Mouse (Mus musculus) heart, adult 11 months (tissue): ENCODE measurements around the gene Tdrd7.
A peak's percentile ranks its signal among the peaks of the same experiment; 100 is the strongest.

Source experiments
- DNase-seq: peaks from one replicate; pipeline ENCODE4 v3.0.0; 2022

Gene Tdrd7

GRCm38 (mm10) chr4:45964771-45965439 is at the start of gene Tdrd7:
Tdrd7 (plus strand) TSS chr4:45965334.
- peak; percentile 94 for DNase-seq

- DNase-seq, result no peak
Observed at GRCm38 (mm10) chr4:45917091-45917490, 48.0 kb upstream of the Tdrd7 start.

- DNase-seq, result no peak
Observed at GRCm38 (mm10) chr4:45921663-45922435, 43.3 kb upstream of the Tdrd7 start.

- DNase-seq, result no peak
Observed at GRCm38 (mm10) chr4:45924011-45924410, 41.1 kb upstream of the Tdrd7 start.

- no peak for DNase-seq
Observed at GRCm38 (mm10) chr4:45928561-45928960, 36.6 kb upstream of the Tdrd7 start.

GRCm38 (mm10) chr4:45941628-45942044 is 23.5 kb upstream of the Tdrd7 start:
- DNase-seq, result peak; percentile 94

- DNase-seq, result no peak
Observed at GRCm38 (mm10) chr4:45947729-45948128, 17.4 kb upstream of the Tdrd7 start.

GRCm38 (mm10) chr4:45949109-45949848 is 15.9 kb upstream of the Tdrd7 start:
- DNase-seq, result peak; percentile 96

GRCm38 (mm10) chr4:45951830-45952229 is 13.3 kb upstream of the Tdrd7 start:
- peak; percentile 52 for DNase-seq

GRCm38 (mm10) chr4:45953025-45953919 is 11.9 kb upstream of the Tdrd7 start:
- DNase-seq, result peak; percentile 43

- peak; percentile 51 for DNase-seq
Observed at GRCm38 (mm10) chr4:45955235-45955634, 9.9 kb upstream of the Tdrd7 start.

- peak; percentile 87 for DNase-seq
Observed at GRCm38 (mm10) chr4:45956131-45956530, 9.0 kb upstream of the Tdrd7 start.

GRCm38 (mm10) chr4:45956706-45957105 is 8.4 kb upstream of the Tdrd7 start:
- DNase-seq, result peak; percentile 57

GRCm38 (mm10) chr4:45965737-45966447 is 758 bp downstream of the Tdrd7 start:
- DNase-seq, result peak; percentile 97

GRCm38 (mm10) chr4:45966716-45967115 is 1.6 kb downstream of the Tdrd7 start:
- DNase-seq, result peak; percentile 74

- peak; percentile 95 for DNase-seq
Observed at GRCm38 (mm10) chr4:45967479-45968341, 2.6 kb downstream of the Tdrd7 start.

- DNase-seq, result no peak
Observed at GRCm38 (mm10) chr4:45969051-45969450, 3.9 kb downstream of the Tdrd7 start.

GRCm38 (mm10) chr4:45970048-45970560 is 5.0 kb downstream of the Tdrd7 start:
- peak; percentile 94 for DNase-seq

GRCm38 (mm10) chr4:45971806-45972447 is 6.8 kb downstream of the Tdrd7 start:
- DNase-seq, result peak; percentile 100

- DNase-seq, result no peak
Observed at GRCm38 (mm10) chr4:45972448-45972854, 7.3 kb downstream of the Tdrd7 start.
